Mouse (Mus musculus) 3T3-L1 (cell line): ENCODE data around the gene Tspan3.

Experiments
- DNase-seq: peaks from one replicate; pipeline ENCODE4 v3.0.0-alpha.2; 2015; ENCODE audit warnings: low read depth, low spot score

The Tspan3 gene

DNA sequence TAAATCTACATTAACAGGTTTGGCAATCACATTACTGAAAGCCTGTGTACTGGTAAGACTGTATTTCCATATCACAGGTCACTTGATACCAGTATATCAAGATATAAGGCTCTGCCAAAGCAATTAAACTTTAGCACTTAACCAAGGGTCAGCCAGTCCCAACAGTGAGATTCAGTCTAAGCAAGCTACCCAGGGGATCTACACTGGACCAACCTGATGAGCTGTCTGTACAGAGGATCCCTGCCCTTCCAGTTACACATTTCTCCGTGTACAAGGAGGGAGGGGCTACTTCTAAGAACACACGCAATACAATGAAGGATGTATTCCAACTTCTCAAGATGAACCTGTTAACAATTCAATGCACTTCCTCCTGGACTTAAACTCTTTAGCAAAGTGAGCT lies 7.2 kb downstream of the Tspan3 start:
- DNase-seq = no peak

DNA sequence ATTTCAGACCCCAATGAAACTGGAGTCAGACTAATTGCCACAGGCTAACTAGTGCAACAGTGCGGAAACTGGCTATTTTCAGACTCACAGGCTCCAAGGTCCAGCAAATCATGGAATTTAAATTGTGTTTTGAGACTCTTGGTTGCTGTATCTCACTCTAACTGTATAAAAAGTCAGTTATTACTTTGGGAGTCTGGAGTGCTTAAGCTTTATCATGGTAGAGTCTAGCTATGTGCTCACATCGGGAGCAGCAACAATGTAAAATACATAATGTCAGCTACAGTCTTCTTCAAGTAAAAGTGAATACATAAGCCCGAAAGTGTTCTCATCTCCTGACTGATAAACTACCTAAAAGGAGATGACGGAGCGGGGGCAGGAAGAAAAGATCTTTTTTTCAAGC lies 10.7 kb downstream of the Tspan3 start:
- DNase-seq = no peak

DNA sequence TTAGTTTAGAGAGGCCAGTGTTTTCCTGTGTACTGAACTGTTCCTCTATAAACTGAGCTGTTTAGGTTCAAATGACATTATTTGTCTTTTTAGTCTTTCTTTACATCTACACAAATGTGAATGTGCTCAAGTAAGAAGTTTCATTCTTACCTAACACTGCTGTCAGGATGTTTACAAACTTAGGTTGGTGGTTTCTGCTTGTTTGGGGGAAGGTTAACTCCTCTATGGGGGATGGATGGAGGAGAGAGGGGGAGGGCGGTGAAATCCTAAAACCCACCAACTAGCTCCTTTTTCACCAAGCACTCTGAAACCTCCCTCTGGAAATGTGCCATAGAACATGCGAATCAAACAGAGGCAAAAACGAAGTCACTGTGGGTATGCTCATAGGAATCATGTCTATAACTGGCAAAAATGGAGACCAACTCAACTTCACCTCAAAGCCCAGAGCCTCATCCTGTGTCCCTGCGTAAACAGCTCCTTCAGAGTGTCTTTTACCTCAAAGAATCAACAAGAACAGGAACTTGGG lies 12.7 kb downstream of the Tspan3 start:
- DNase-seq = no peak

DNA sequence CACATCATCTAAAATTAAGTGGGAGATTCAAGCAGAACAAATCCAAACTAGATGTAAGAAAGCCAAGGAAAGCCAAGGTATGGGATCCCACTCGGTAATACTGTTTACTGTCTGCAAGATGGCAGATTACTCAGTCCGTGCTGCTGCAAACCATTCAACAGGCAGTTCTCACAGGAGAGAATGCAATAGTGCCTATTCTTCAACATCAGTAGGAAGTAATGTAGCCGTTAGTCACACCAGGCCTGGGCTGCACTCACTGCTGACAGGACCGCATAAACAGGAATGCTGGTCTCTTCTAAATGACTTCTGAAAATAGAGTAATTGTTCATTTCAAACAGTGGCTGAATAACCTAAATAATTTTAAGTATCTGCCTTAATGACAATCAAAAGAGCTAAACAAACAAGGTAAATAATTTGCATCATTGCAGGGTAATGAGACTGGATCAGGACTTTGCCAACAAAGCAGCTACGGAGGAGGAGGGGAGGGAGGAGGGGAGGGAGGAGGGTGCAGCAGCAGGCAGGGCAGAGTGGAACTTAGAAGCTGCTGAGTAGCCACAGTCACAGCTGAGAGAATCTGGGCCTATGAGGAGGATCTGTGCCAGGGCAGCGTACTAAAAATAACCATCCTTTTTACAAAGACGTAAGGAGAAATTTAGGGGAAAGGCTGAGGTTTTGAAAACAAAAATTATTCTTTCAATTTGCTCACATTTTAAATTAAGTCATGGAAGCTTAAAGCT lies 13.4 kb downstream of the Tspan3 start:
- DNase-seq = peak; percentile 41

DNA sequence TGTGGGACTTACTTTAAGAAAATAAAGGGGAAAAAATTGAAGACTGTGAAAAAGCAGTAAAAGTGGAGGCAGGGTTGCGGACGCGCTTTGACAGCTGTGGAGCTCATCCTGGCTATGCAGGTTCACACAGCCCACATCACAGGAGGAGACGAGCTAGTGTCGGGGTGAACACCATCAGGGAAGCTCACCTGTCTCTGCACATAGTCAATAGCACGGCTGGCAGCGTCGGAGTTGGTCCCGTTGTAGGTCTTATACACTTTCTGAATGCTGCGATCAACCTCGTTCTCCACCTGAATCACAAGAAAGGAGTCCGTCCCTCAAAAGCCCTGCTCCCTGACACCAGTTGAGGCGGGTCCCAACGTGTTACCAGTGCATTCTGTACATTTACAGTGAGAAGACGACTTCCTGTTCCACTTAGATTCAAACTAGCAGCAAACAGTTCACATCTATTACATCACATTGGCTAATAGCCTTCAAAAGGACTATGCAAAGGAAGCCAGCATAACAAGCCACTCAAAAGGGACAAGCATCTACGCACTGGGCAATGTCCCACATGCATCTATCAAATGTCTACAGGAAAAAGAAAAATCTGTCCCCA lies 18.9 kb downstream of the Tspan3 start:
- no peak for DNase-seq

DNA sequence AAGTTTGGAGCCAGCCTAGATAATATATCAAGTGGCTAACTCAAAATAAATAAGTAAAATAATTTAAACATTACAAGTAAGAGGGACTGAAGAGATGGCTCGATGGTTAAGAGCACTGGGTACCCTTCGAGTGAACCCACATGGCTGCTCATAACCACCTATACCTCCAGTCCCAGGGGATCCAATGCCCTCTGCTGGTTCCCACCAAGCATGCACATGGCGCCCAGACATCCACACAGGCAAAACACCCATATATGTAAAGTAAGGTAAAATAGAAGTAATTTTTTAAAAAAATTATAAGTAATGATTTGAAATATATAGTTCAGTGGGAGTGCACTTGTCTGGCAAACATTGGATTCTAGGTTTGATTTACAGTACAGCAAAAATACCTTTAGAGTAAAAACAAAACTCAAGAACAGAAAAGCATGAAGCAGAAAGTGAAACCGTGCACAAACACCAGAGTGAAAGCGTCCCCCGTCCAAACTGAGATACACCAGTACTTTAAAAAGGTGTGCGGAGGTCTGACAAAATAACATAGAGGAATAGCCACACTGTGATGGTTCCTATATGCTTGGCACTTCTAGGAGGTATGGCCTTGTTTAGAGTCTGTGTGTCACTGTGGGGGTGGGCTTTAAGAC lies 20.8 kb downstream of the Tspan3 start:
- DNase-seq = no peak

DNA sequence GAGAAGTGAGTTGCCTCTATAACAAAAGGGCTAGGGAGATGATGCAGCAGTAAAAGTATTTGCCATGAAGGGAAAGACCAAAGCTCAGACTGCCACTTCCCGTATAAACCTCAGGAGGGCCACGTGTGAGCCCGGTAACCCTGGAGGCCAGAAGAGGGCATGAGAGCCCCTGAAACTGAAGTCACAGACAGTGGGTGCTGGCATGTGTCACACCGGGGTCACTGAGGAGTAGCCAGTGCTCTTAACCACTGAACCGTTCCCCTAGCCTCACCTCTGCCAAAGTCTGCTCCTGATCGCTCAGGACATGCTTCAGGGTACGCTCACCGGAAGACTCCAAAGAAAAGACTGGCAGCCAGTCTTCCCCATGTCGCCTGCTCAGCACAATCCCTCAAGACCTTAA lies 23.5 kb downstream of the Tspan3 start:
- DNase-seq = no peak

DNA sequence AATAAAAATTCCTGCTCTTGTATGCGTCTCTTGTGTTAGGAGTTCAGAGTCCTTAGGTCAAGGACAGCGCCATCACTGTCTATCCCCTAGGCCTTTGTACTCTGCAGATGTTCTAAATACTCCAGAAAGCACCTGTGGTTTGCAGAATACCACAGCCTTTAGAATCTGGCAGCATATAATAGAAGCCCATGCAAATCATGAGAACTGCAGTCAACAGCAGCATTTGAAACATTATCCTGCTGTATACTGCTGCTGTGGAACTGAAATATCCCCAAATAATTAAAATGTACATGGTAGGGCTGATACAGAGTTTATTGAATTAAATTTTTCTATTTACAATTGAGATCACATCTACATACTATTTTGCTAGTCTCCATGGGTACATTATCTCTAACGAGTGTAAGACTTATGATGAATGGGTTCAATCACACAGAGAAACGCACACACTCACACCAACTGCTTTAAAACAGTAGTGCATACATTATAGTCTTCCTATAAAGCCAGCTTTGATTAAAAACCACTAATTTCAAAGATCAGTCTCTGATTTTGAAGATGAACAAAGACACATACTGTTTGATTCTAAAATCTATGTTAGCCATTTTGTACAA lies 29.6 kb downstream of the Tspan3 start:
- DNase-seq = no peak

DNA sequence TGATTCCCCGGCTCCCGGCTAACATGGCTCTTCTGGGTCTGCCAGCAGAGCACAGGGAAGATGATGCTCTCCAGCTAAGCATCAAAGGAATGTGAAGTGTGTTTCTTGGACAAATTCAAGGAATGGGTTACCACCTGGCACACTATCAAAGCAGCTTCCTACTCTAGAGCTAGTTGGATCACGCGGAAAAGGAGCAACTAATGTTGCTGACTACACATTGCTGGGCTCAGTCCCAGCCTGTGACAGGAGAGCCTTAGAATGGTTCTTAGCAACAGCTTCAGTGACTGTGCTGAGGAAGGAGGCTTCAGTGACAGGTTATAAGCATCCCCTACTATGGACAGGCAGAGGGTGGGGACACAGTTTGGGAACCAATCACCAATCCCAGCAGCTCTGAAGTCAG lies 30.7 kb downstream of the Tspan3 start:
- peak; percentile 20 for DNase-seq

DNA sequence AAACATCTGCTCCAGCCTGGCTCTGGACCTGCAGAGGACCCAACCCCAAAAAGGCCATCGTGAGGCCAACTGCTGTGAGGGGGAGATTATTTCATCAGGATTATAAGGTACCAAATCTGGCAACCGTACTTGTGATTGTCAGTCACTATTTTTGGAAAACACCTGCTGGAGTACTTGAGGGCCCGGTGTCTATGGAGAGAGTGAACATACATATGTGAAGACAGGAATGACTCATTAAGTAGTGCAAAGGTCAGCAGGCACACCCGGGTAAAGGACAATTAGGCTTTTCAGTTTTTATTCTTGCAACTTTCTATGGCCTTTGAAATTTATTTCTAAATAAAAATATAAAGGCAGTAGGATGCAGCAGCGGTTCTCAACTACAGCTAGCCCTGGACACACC lies 31.3 kb downstream of the Tspan3 start:
- no peak for DNase-seq

DNA sequence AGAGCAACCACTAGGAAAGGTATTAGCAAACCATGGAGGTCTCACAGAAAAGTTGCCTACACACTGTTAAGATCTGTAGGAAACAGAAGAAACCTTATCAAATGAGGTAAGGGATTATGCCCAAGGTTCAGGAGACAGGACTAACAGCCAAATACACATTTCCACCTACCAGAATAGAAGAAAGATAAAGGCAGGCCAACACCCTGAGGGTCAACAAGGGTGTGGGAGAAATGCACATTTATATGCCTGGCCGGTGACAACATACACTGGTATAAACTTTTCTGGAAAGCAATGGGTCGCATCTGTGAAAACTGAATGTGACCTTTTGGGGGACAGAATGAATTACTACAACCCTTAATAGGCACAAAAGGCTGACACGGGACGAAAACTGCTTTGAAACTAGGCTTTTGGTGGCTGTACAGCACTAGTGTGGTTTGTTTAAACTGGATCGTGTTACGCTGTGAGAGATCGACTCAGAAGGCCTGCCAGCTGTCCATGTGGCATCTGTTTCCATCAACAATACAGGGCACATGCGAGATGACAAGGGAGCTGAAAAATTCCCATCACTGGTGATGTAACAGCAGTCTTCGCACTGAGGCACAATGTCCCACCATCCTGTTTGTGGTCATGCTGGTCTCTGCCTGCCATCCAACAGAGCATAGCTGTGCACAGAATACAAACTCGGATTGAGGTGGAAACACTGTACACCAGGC lies 33.3 kb downstream of the Tspan3 start:
- DNase-seq = peak; percentile 60

DNA sequence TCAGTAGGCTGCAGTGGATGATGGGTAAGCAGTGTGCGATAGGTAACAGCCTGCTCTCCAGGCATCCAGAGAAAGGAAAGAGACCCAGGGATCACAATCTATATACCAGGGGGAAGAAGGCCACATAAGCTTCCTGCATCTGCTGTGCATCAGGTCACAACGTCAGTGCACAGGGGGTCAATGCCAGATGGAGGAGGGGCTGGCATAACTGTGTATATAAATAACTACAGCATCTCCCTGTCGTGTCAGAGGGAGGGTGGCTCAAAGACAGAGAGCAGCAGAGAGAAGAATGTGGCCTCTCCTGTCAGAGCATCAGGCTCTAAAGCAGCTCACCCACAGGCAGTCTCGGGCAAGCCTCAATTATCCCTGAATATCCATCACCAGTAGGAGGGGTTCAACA lies 34.7 kb downstream of the Tspan3 start:
- no peak for DNase-seq

DNA sequence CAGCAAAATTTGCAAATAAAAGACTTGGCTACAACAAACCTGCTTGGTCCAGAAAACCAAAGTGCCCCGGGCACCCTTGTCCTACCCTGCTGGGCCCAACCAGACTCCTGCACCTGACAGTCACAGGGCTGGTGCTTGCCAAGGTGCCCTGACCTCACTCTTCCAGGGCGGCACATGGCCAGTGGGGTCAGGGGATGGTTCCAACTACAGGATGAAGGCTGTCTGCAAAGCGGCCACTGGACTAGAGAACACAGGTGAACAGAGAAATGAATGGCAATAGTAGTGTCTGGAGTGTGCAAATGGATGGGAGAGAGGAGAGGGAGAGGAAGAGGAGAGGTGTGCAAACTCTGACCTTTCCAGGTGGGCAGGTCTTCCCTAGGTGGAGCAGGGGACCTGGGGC lies 35.3 kb downstream of the Tspan3 start:
- no peak for DNase-seq

DNA sequence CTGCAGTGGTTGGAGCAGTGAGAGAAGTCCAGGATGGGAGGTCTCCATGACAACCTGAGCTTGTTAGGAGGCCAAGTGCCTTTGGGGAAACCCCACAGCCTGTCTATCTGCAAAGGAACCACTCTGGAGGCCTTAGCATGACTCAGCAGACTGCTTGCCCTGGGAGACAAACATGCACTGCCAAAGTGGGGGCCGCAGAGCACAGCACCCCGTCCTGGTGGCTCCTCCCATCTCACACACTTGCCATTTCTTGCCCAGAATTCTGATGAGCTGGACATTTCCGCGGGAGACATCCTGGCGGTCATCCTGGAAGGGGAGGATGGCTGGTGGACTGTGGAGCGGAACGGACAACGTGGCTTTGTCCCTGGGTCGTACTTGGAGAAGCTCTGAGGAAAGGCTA lies 36.9 kb downstream of the Tspan3 start:
- DNase-seq = peak; percentile 18

DNA sequence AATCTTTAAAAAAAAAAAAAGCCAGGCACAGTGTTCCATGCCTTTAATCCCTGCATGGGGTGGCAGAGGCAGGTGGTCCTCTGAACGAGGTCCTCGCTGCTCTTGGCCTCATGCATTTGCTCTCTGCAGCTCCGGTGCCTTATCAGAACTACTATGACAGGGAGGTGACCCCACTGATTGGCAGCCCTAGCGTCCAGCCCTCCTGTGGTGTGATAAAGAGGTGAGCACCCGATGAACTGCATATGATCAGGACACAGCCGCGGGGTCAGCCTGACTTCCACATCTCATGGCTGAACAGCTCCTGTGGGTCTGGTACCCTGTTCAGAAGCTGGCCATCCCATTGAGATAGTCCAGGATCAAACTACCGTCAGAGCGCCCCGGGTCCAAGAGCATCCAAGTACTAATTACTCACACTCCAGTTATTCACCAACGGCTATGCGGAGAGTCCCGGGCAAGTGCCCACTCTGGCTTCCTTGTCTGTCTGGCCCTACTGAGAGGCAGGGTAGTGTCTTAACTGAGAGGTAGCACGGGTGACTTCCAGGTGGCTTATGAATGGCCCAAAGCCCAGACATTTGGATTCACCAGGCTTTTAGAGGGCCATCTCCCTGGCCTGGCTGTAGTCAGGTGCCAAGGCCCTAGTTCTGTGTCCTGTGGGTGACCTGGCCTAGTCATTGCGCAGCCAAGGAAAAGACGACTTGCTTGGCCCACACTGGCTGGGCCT lies 38.7 kb downstream of the Tspan3 start:
- DNase-seq = no peak

DNA sequence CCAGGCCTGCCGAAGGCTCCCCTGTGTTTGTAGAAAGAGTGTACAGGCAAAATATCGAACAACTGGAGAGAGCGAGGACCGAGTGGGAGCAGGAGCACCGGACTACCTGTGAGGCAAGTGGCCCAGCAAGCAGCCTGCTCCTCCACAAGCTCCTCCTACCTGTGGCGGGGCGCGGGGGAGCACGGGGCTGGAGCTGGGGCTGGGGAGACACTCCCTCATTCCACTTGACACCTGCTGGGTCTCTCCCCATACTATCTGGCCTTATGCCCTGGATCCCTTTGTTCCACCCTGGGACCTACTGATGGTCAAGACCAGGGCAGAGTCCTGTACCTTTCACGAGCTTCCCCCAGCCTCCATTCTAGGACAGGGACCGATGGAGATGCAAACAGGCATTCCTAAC lies 40.7 kb downstream of the Tspan3 start:
- DNase-seq = no peak

DNA sequence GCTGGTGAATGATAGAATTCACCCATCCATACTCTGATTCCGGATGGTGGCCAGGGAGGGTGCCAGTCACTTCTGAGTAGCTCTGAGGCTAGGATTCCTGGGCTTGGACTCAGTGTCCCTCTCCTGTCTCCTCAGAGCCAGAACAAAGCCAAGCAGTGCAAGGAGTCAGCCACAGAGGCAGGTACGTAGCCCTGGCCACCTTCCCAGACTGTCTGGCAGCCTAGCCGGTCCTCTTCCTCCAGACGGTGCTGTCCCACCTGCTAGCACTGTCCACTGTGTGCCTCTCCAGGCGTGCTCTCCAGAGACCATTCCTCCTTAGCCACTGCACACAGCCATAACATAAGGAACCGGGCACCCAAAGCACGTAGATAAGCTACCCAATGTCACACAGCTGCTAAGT lies 41.7 kb downstream of the Tspan3 start:
- DNase-seq = no peak

DNA sequence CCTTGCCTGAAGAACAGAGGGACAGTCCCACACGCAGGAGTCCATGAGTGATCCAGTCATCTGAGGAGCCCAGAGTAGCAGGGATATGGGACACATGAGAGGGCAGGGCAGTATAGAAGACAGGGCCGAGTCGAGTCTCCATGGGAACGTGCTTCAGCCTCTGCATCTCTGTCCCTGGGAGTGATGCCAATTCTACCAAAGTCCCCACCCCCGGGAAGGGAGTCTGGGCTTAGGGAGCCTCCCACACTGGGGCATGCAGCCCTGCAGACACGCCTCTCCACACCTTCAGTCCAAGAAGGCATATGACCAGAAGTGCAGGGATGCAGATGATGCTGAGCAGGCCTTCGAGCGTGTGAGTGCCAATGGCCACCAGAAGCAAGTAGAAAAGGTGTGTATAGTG lies 42.3 kb downstream of the Tspan3 start:
- peak; percentile 36 for DNase-seq

DNA sequence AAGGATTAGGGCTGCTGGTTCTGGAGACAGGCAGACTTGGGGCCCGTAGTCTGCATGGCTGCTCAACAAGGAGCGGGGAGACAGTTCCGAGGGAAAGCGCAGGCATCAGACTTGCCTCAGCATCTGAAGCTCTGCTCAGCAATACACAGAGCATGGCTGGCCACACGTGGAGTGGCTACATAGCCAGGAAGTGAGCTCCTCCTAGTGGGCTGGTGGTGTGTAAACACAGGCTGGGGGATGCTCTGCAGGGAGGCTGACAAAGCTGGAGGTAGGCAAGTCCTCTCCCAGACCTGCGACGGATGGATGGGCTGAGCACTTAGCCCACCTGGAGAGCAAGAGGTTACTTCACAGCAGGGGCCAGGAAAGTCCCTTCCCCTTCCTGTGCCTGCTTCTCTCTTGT lies 44.2 kb downstream of the Tspan3 start:
- DNase-seq = peak; percentile 70

DNA sequence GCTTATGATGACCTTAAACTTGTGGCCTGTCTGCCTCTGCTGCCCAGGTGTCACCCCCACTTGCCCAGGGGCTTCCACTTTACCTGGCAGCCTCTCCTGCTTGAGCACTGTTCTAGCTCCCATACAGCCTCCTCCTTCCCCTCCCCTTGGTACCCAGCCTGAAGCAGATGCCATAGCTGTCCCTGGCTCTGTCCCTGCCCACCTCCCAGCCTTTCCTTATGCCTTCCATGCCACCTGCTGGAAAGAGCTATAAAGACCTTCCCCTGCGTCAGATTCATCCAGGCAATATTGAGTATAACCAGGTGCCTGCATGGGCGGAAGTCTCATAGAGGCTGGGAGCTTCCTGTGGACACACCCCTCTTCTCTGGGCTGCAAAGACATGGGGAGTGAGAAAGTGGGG lies 45.6 kb downstream of the Tspan3 start:
- DNase-seq = peak; percentile 39

DNA sequence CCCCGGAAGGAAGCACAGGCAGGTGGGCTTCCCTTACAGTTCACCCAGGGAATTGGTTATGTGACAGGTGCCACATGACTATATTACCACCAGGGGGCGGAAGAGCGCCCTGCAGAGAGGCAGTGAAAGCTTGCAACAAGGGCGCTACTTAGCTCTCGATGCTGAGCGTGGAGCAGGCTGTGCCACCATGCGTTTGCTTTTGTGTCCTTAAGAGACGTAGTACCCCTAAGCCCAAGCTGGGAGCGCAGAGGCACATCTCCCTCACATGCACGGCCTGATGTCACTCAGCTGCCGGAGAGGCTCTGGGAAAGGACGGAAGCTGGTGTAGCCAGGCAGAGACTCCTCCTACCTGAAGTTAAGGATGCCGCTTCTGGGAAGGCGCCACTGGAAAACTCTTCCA lies 46.7 kb downstream of the Tspan3 start:
- DNase-seq = peak; percentile 84
